Mouse (Mus musculus) erythroblast, embryonic 14.5 days (primary cell): ENCODE data around the gene Ndufb11. TPM values are rescaled to one million over a fixed set of nuclear protein-coding genes. Genes with fewer than 3 reads are reported as not detected.

ENCODE experiments used
- H3K27me3 ChIP-seq: 2 replicates; pipeline ENCODE4 v1.6.1; 2012; ENCODE audit warnings: inconsistent platforms; ENCODE audit not compliant: control insufficient read depth
- H3K36me3 ChIP-seq: 2 replicates; pipeline ENCODE4 v1.6.1; 2012; ENCODE audit warnings: mild to moderate bottlenecking, inconsistent platforms; ENCODE audit not compliant: control insufficient read depth
- H3K4me1 ChIP-seq: 2 replicates; pipeline ENCODE4 v1.6.1; 2012; ENCODE audit warnings: inconsistent platforms; ENCODE audit not compliant: control insufficient read depth
- H3K4me3 ChIP-seq: replicated peaks from 2 replicates; pipeline ENCODE3; 2012; ENCODE audit warnings: moderate library complexity, mild to moderate bottlenecking, inconsistent platforms
- H3K9me3 ChIP-seq: 2 replicates; pipeline ENCODE4 v1.6.1; 2012; ENCODE audit warnings: low read length, inconsistent platforms, mixed read lengths; ENCODE audit not compliant: control insufficient read depth
- GATA1 ChIP-seq: IDR thresholded peaks from 2 replicates; pipeline ENCODE4 v1.6.1; 2012; ENCODE audit warnings: low read length, inconsistent platforms, mixed read lengths
- TAL1 ChIP-seq: IDR thresholded peaks from 3 replicates; pipeline ENCODE4 v1.6.1; 2012; ENCODE audit warnings: low read length, inconsistent platforms, mixed read lengths
- polyA plus RNA-seq: library from polyadenylated mRNA; stranded (reverse); fragments of >175 nt; gene quantifications from 2 replicates; pipeline ENCODE4 v1.2.3, GENCODE M21; 2012

Gene Ndufb11
- polyA plus RNA-seq, 1 experiment: 139 TPM

GRCm38 (mm10) chrX:20617903-20618399, 532 bp upstream of the Ndufb11 start:
- TF ChIP-seq TAL1 (no peak), GATA1 (no peak)
- no peaks in the 10 kb centered on the region for H3K9me3 ChIP-seq
- H3K27me3 ChIP-seq: no peaks in the 10 kb centered on the region
- peaks cover 25% of the 10 kb centered on the region for H3K4me1 ChIP-seq
- peaks cover 62% of the 10 kb centered on the region for H3K36me3 ChIP-seq
- H3K4me3 ChIP-seq: peak overlapping the region; percentile 93

GRCm38 (mm10) chrX:20616861-20617175, 601 bp downstream of the Ndufb11 start:
- Histone ChIP-seq H3K4me1 (peaks cover 25% of the 10 kb centered on the region), H3K9me3 (no peaks in the 10 kb centered on the region), H3K36me3 (peaks cover 51% of the 10 kb centered on the region), H3K4me3 (peak overlapping the region; percentile 93), H3K27me3 (no peaks in the 10 kb centered on the region)
- TF ChIP-seq TAL1 (no peak), GATA1 (no peak)

GRCm38 (mm10) chrX:20608500-20608899, 8.9 kb downstream of the Ndufb11 start:
- Histone ChIP-seq H3K9me3 (no peaks in the 10 kb centered on the region), H3K4me1 (no peaks in the 10 kb centered on the region), H3K36me3 (no peaks in the 10 kb centered on the region), H3K27me3 (no peaks in the 10 kb centered on the region), H3K4me3 (no peak overlapping the region)
- TF ChIP-seq GATA1 (no peak), TAL1 (no peak)

DNA sequence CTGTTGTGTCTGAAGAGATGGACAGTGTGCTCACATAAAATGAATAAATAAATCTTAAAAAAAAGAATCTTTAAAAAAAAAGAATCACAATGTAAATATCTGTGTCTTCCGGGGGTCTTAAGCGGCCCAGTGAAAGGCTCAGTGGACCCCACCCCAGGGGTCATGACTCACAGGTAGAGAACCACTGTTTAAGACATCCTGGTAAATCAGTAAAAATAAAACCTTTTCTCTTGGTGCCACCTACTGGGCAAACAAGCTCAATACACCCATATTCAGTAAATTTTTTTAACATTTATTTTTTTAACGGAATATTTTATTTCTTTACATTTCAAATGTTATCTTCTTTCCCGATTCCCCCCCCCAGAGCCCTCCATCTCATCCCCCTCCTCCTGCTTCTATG, 29.5 kb downstream of the Ndufb11 start:
- H3K4me3 ChIP-seq: no peak overlapping the region
- no peaks in the 10 kb centered on the region for H3K27me3 ChIP-seq
- H3K36me3 ChIP-seq: no peaks in the 10 kb centered on the region
- no peaks in the 10 kb centered on the region for H3K9me3 ChIP-seq
- no peak for TF ChIP-seq TAL1
- no peak for TF ChIP-seq GATA1
- no peaks in the 10 kb centered on the region for H3K4me1 ChIP-seq

DNA sequence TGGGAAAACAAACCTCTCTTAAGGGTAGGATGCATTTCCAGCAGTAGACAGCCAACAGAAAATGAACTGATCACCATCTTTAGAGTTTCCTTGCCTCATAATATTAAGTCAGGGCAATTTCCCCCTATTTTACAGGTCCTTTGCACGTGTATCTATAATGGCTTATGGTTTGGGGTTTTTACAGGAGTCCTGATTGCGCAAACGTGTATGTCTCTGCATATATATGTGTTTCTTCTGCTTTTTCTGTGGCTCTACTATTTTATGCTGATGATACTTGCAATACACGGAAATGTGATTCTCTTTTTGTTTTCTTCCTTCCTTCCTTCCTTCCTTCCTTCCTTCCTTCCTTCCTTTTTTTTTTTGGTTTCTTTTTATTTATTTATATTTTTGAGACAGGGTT, 43.5 kb downstream of the Ndufb11 start:
- Histone ChIP-seq H3K27me3 (no peaks in the 10 kb centered on the region), H3K4me3 (no peak overlapping the region), H3K9me3 (no peaks in the 10 kb centered on the region), H3K4me1 (peaks cover 26% of the 10 kb centered on the region), H3K36me3 (no peaks in the 10 kb centered on the region)
- TF ChIP-seq TAL1 (no peak), GATA1 (no peak)

DNA sequence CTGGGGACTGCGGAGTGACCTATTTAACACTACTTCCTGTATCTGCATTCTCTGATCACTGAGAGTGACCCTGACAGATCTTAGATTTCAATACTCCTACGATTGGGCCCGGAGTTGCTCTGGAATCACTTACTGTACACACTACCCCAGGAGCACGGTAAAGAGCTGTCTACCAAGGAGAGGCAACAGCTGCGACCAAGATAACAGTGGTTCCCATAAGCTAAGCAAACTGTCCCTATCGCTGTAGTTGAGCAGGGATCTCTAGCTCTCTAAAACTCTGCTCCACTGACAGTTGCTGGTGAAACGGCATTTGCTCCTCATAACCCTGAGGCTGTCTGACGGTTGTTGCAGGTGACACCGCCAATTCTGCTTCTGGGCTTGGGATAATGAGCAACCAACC, 44.7 kb downstream of the Ndufb11 start:
- Histone ChIP-seq H3K4me1 (peaks cover 26% of the 10 kb centered on the region), H3K9me3 (no peaks in the 10 kb centered on the region), H3K27me3 (no peaks in the 10 kb centered on the region), H3K36me3 (no peaks in the 10 kb centered on the region), H3K4me3 (no peak overlapping the region)
- TF ChIP-seq TAL1 (no peak), GATA1 (no peak)

DNA sequence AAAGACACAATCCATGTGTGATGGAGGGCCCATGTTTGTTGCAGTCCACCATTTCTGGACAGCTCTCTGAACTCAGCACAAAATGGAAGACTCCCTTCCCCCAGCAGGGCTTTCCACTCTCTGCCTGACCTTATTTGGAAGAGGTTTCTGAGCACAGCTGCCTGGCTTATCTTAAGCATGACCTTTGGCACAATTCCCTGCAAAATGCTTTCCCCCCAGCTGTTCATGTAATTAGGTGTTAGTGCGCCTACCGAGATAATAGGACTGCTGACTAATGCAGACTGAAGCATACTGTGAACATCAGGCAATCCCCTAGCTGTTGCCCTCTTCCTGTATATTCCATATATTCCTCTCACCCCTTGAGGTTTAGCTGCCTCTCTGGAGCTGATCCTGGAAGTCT, 46.4 kb downstream of the Ndufb11 start:
- H3K36me3 ChIP-seq: no peaks in the 10 kb centered on the region
- no peaks in the 10 kb centered on the region for H3K9me3 ChIP-seq
- H3K4me3 ChIP-seq: no peak overlapping the region
- peaks cover 26% of the 10 kb centered on the region for H3K4me1 ChIP-seq
- no peak for TF ChIP-seq GATA1
- TF ChIP-seq TAL1: no peak
- H3K27me3 ChIP-seq: no peaks in the 10 kb centered on the region

Other genes with a start within 250 kb of the Ndufb11 start
- gene Jade3, start 191.9 kb downstream of the Ndufb11 start, polyA plus RNA-seq: 0.02 and 0.04 TPM in 2 replicates
- not detected in 2 replicates for gene Rgn, start 67.8 kb downstream of the Ndufb11 start, polyA plus RNA-seq
- gene Rbm10, start 116 bp downstream of the Ndufb11 start, polyA plus RNA-seq: 5.8 and 5.9 TPM in 2 replicates
- 9.2 and 16.3 TPM in 2 replicates for gene Uba1, start 40.7 kb upstream of the Ndufb11 start, polyA plus RNA-seq
- gene Cdk16, start 70.3 kb upstream of the Ndufb11 start, polyA plus RNA-seq: 21.2 and 23.7 TPM in 2 replicates
- gene Usp11, start 86.3 kb upstream of the Ndufb11 start, polyA plus RNA-seq: 0.04 and 0.11 TPM in 2 replicates
- gene Araf, start 180.2 kb upstream of the Ndufb11 start, polyA plus RNA-seq: 1.1 and 3.3 TPM in 2 replicates